Mouse (Mus musculus) neural tube, embryonic 11.5 days (tissue): ENCODE results near the gene Elp4. TPM values are rescaled to one million over a fixed set of nuclear protein-coding genes. Genes with fewer than 3 reads are reported as not detected.

Source experiments
- ATAC-seq: fragments of 200-750 bp; cut with Nextera tagmentation; 2 replicates; pipeline ENCODE4 v1.8.0; 2017; ENCODE audit warnings: moderate number of reproducible peaks, mild to moderate bottlenecking, moderate TSS enrichment, moderate library complexity; ENCODE audit not compliant: insufficient read depth, low FRiP score, low TSS enrichment
- DNase-seq: peaks from one replicate; pipeline ENCODE4 v3.0.0-alpha.2; 2015; ENCODE audit warnings: low spot score
- H3K27ac ChIP-seq: fragments of 300-500 bp; sonication (generic); 2 replicates; pipeline ENCODE4 v1.5.1; 2014; ENCODE audit warnings: low read depth, mild to moderate bottlenecking, low read length
- H3K27me3 ChIP-seq: fragments of 300-500 bp; sonication (generic); 2 replicates; pipeline ENCODE4 v1.6.1; 2014; ENCODE audit warnings: mild to moderate bottlenecking, low read length, mixed read lengths; ENCODE audit not compliant: control insufficient read depth, insufficient read depth
- H3K36me3 ChIP-seq: fragments of 300-500 bp; sonication (generic); 2 replicates; pipeline ENCODE4 v1.6.1; 2014; ENCODE audit warnings: mild to moderate bottlenecking, low read length, moderate library complexity, mixed read lengths; ENCODE audit not compliant: control insufficient read depth, insufficient read depth
- H3K4me1 ChIP-seq: fragments of 300-500 bp; sonication (generic); 2 replicates; pipeline ENCODE4 v1.6.1; 2014; ENCODE audit warnings: low read length, mixed read lengths; ENCODE audit not compliant: control insufficient read depth, insufficient read depth
- H3K4me2 ChIP-seq: fragments of 300-500 bp; sonication (generic); 2 replicates; pipeline ENCODE4 v1.6.1; 2014; ENCODE audit warnings: low read depth, mild to moderate bottlenecking, moderate library complexity
- H3K4me3 ChIP-seq: fragments of 300-500 bp; sonication (generic); 2 replicates; pipeline ENCODE4 v1.5.1; 2014; ENCODE audit warnings: low read depth, low read length
- H3K9ac ChIP-seq: fragments of 300-500 bp; sonication (generic); 2 replicates; pipeline ENCODE4 v1.6.1; 2014; ENCODE audit warnings: mild to moderate bottlenecking, low read length
- H3K9me3 ChIP-seq: fragments of 300-500 bp; sonication (generic); 2 replicates; pipeline ENCODE4 v1.6.1; 2016; ENCODE audit warnings: low read length; ENCODE audit not compliant: control insufficient read depth
- WGBS: fragments of 180-500 bp; shearing (Covaris S2); extraction: QIAGEN DNeasy Blood & Tissue Kit; methylation state at CpG from one replicate; pipeline ENCODE4 v1.1.7; 2014; 5-methylcytosine and 5-hydroxymethylcytosine counted together
- polyA plus RNA-seq: library from polyadenylated mRNA; unstranded; fragments of >200 nt; fragmentation: Nextera tagmentation; extraction: Ambion mirVana; gene quantifications from 2 replicates; pipeline ENCODE4 v1.2.1, GENCODE M21; 2014

Gene Elp4
- polyA plus RNA-seq, 1 experiment from 2014 or later, result 53.2 TPM

DNA sequence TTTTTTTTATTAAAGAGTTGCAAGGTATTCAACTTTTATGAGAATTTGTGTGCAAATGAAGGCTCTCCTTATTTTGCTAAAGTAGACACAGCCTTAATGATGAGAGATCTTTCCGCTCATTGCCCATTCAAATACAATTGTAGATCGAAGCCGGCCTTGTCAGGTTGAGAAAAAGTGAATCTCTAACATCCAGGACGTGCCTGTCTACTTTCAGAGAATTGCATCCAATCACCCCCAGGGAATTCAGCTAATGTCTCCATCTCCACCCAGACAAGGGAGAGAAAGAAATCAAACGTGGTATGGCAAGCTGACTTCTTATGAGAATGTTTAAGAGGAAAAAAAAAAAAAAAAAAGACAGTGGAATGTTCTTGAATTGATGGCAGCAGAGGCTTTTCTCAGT is 239.4 kb downstream of the Elp4 start:
- DNase-seq, result no peak
- no peak for ATAC-seq
- Histone ChIP-seq H3K4me1 (peaks cover 18% of the 10 kb centered on the region), H3K27me3 (peaks cover 88% of the 10 kb centered on the region), H3K36me3 (no peaks in the 10 kb centered on the region), H3K9me3 (no peaks in the 10 kb centered on the region), H3K9ac (no peak overlapping the region), H3K4me2 (no peak overlapping the region), H3K4me3 (no peak overlapping the region), H3K27ac (no peak overlapping the region)
- 6% methylated on average over 5 of the region's 5 CpGs for WGBS

DNA sequence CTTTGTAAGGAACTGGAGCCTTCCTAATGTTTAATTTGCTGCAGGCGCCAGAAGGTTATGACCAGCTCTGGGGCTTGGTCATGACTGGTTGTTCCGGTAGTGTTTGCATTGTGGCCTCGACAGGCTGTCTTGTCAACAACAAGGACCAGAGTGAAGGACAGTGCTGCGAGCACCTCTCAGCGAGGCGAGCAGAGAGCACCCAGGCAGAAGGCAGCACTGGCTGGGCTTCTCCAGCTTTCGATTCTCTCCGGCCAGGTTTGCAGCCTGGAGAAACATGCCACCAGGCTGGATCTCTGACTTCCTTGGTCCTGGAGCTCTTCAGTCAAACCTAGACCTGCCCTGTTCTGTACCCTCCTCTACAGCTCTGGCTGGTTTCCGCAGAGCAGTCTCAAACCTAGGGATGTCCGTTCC is 241.3 kb downstream of the Elp4 start:
- Histone ChIP-seq H3K27ac (no peak overlapping the region), H3K27me3 (peaks cover 89% of the 10 kb centered on the region), H3K4me1 (peaks cover 12% of the 10 kb centered on the region), H3K4me3 (no peak overlapping the region), H3K9me3 (no peaks in the 10 kb centered on the region), H3K36me3 (no peaks in the 10 kb centered on the region), H3K9ac (no peak overlapping the region), H3K4me2 (no peak overlapping the region)
- no peak for ATAC-seq
- WGBS, result 4% methylated on average over 10 of the region's 10 CpGs
- peak; percentile 47 for DNase-seq

DNA sequence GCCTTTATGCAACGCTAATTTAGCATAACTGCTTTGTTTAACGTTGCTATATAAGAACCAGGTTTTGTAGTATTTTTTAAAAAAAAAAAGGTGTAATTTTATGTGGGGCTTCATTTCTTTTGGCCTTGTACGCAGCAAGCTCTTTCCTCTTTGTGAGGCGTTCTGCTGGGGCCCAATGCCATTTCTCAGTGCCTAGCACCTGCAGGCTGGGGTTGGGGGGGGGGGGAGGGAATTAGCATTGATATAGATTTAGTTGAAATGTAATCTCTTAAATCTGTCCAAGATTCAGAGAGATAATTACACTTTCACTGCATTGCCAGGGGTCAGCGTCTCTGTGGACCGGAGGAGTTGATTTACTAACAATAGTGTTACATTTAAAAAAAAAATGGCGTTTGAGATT is 241.8 kb downstream of the Elp4 start:
- 3% methylated on average over 7 of the region's 7 CpGs for WGBS
- Histone ChIP-seq H3K36me3 (no peaks in the 10 kb centered on the region), H3K4me3 (no peak overlapping the region), H3K9me3 (no peaks in the 10 kb centered on the region), H3K9ac (no peak overlapping the region), H3K27me3 (peaks cover 84% of the 10 kb centered on the region), H3K27ac (no peak overlapping the region), H3K4me2 (no peak overlapping the region), H3K4me1 (peaks cover 12% of the 10 kb centered on the region)
- ATAC-seq (no peak), DNase-seq (no peak)

DNA sequence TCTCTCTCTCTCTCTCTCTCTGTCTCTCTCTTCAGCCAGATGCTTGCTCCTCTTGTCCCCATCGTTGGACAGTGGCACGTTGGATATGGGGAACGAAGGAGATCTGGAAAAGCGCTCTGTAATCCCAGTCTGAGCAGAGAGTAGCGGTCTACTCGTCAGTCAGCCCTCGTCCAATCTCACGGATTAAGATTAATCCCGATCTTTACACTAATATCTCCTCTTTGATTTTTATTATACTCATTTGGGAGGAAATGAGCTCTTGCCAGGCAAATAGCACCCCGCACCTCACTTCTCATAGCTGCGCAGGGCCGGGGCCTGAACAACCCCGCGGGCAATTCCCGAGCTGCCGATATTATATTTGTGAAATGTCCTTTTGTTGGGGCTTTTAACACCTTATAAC is 242.2 kb downstream of the Elp4 start:
- Histone ChIP-seq H3K27me3 (peaks cover 79% of the 10 kb centered on the region), H3K4me1 (peaks cover 11% of the 10 kb centered on the region), H3K36me3 (no peaks in the 10 kb centered on the region), H3K27ac (no peak overlapping the region), H3K9ac (no peak overlapping the region), H3K4me3 (no peak overlapping the region), H3K9me3 (no peaks in the 10 kb centered on the region), H3K4me2 (no peak overlapping the region)
- no peak for ATAC-seq
- WGBS, result 2% methylated on average over 16 of the region's 16 CpGs
- peak; percentile 44 for DNase-seq

DNA sequence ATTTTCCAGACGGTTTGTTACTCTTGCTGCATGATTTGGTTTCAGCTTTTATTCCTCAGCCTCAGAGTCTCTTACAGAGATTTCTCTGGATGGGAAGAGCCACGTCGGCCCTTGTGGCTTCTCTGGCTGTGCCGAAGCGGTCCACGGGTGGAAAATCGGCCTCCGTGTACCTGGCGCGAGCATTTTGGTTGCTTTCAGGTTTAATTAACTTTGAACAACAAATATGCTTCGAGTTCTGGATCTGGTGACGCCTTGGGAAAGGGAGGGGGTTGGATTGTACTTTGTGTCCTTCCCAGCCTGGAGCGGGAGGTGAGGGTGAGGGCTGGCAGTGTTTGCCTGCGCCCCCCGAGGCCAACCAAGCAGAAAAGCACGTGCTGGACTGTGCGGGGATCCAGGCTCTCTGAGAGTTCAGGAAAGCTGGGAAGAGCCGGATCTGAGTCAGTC is 242.7 kb downstream of the Elp4 start:
- no peak overlapping the region for H3K9ac ChIP-seq

DNA sequence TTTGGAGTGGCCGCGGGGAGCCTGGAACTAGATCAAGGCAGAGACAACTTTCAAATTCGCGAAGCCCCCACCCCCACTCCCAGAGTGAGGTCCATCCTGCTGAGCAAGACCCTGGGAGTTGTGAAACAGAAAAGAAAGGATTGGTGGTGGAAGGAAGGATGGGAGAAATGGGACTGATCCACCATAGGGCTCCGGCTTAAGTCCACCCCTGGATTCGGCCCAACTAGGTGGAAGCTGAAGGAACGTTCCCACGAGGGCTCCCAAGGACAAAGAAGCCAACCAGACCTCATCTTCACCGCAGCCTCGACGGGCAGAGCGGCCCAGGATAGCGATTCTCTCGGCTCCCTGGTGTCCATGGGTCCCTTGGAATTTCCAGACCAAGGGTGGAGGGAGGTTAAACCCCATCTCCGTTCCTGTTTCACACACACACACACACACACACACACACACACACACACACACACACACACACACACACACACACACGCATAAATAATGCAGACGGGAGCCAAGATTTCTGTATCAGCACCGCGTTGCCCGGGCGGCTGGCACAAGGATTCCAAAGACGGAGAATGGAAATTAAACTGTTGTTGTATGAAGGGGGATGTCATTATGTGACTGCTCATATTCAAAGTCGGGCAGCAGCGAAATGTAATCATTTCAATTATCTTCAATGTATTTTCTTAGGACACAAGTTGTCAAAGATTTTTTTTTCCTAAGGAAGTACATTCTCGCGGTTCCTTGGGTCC is 243.3 kb downstream of the Elp4 start:
- peak overlapping the region; percentile 33 for H3K4me2 ChIP-seq
- H3K4me1 ChIP-seq, result peaks cover 7% of the 10 kb centered on the region
- ATAC-seq (no peak), DNase-seq (peak; percentile 61)
- H3K9ac ChIP-seq, result no peak overlapping the region
- no peaks in the 10 kb centered on the region for H3K9me3 ChIP-seq
- peaks cover 71% of the 10 kb centered on the region for H3K27me3 ChIP-seq
- H3K27ac ChIP-seq, result no peak overlapping the region
- no peaks in the 10 kb centered on the region for H3K36me3 ChIP-seq
- H3K4me3 ChIP-seq, result peak overlapping the region; percentile 26; the same call in 1 of the 2 replicates
- under 1% methylated on average over 26 of the region's 26 CpGs for WGBS

More for the DNA sequence above, 242.7 kb downstream of the Elp4 start:
- H3K27ac ChIP-seq, result no peak overlapping the region
- no peaks in the 10 kb centered on the region for H3K9me3 ChIP-seq
- ATAC-seq (no peak), DNase-seq (peak; percentile 61)
- H3K4me2 ChIP-seq, result no peak overlapping the region
- peaks cover 7% of the 10 kb centered on the region for H3K4me1 ChIP-seq
- H3K36me3 ChIP-seq, result no peaks in the 10 kb centered on the region
- H3K4me3 ChIP-seq, result no peak overlapping the region
- 1% methylated on average over 18 of the region's 18 CpGs for WGBS
- peaks cover 77% of the 10 kb centered on the region for H3K27me3 ChIP-seq

DNA sequence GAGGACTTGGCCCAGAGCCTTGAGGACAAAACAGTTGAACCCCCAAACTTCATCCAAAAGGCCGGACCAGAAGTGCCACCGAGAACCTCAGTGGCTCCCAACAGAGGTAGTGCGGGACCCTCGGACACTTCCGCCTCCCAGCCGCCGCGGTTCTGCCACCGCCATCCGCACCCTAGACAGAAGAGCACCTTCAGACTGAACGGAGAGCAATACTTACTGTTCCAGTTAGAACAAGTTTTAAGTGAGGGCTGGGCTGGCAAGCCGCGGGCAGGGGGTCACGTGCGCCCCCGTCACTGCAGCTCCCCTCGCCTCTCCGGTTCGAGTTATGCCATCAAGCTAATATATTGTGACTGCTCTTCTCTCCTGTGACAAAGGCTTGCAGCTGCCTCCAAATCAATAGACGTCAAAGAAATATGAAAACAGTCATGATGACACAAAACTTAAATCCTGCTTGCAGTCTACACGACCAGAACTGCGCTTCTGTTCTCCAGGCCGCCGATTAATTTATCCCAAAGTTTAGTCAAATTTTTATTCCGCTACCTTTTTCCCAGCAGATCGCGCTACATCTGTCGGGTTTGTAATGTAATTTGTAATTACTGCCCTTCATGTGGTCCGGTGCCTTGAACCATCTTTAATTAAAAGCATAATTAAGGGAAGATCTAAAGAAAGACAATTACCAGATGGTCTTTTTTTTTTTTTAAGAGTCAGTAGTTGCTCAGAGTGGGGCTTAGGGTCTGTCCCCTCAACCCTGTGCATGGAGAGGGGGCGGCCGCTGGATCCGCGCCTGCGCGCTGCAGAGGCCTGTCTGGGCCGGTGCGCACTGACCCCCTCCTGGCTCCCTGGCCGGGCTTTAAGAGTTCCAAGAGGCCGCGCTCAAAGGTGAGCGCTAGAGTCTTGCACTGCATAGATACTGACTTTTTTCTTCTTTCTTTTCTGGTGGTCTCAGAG is 244.2 kb downstream of the Elp4 start:
- Histone ChIP-seq H3K4me2 (peak overlapping the region; percentile 33), H3K27me3 (peaks cover 63% of the 10 kb centered on the region), H3K9ac (no peak overlapping the region), H3K9me3 (no peaks in the 10 kb centered on the region), H3K4me1 (peaks cover 7% of the 10 kb centered on the region), H3K27ac (no peak overlapping the region), H3K4me3 (peak overlapping the region; percentile 26), H3K36me3 (no peaks in the 10 kb centered on the region)
- ATAC-seq (peak; percentile 69), DNase-seq (peak; percentile 53)
- under 1% methylated on average over 40 of the region's 41 CpGs for WGBS

DNA sequence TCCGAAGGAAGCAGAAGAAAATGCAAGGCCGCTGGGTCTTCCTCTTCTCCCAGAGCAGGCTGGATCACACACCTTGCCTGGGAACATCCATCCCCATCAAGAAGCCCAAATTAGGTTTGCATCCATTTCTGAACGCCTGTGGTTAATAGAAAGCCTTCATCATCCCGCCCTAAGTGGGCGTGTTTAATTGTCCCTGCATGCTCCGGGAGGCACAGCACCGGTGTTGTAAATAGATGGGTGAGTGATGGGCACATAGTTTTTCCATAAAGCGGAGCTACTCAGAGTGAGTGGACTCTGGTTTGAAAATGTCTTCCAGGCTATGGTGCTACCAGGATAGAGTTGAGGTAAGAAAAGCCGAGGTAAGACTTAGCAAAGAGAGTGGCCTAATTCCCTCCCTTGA is 245.0 kb downstream of the Elp4 start:
- Histone ChIP-seq H3K4me2 (peak overlapping the region; percentile 33), H3K4me3 (0 out of 2 replicates have a peak overlapping the region, but pooled peaks have one; percentile 10), H3K9ac (no peak overlapping the region), H3K9me3 (no peaks in the 10 kb centered on the region), H3K4me1 (peaks cover 7% of the 10 kb centered on the region), H3K27me3 (peaks cover 54% of the 10 kb centered on the region), H3K36me3 (no peaks in the 10 kb centered on the region), H3K27ac (no peak overlapping the region)
- no peak for ATAC-seq
- peak; percentile 25 for DNase-seq
- 7% methylated on average over 9 of the region's 9 CpGs for WGBS
